Mouse (Mus musculus) midbrain, postnatal 0 days (tissue): Measurements from ENCODE around the gene Rin2. TPM values are rescaled to one million over a fixed set of nuclear protein-coding genes. Genes with fewer than 3 reads are reported as not detected.
A peak's percentile ranks its signal among the peaks of the same experiment; 100 is the strongest.

Source experiments
- ATAC-seq: fragments of 200-750 bp; cut with Nextera tagmentation; 2 replicates; pipeline ENCODE4 v1.8.0; 2017; ENCODE audit warnings: moderate number of reproducible peaks, mild to moderate bottlenecking, moderate TSS enrichment, moderate library complexity; ENCODE audit not compliant: low FRiP score
- DNase-seq: peaks from one replicate; pipeline ENCODE4 v3.0.0-alpha.2; 2015; ENCODE audit warnings: low spot score
- H3K27ac ChIP-seq: fragments of 300-500 bp; sonication (generic); 2 replicates; pipeline ENCODE4 v1.5.1; 2014; ENCODE audit warnings: low read depth, mild to moderate bottlenecking, low read length, mixed read lengths
- H3K27me3 ChIP-seq: fragments of 300-500 bp; sonication (generic); 2 replicates; pipeline ENCODE4 v1.6.1; 2014; ENCODE audit warnings: low read length, control low read depth, mixed read lengths; ENCODE audit not compliant: insufficient read depth
- H3K36me3 ChIP-seq: fragments of 300-500 bp; sonication (generic); 2 replicates; pipeline ENCODE4 v1.6.1; 2014; ENCODE audit warnings: low read length, control low read depth, mixed read lengths; ENCODE audit not compliant: insufficient read depth
- H3K4me1 ChIP-seq: fragments of 300-500 bp; sonication (generic); 2 replicates; pipeline ENCODE4 v1.6.1; 2014; ENCODE audit warnings: mild to moderate bottlenecking, control low read depth, antibody characterized with exemption, low read length, mixed read lengths; ENCODE audit not compliant: insufficient read depth
- H3K4me2 ChIP-seq: fragments of 300-500 bp; sonication (generic); 2 replicates; pipeline ENCODE4 v1.6.1; 2014; ENCODE audit warnings: low read depth, mild to moderate bottlenecking, low read length, mixed read lengths; ENCODE audit not compliant: poor library complexity, severe bottlenecking
- H3K4me3 ChIP-seq: fragments of 300-500 bp; sonication (generic); 2 replicates; pipeline ENCODE4 v1.5.1; 2014; ENCODE audit warnings: low read depth, mild to moderate bottlenecking, low read length, moderate library complexity
- H3K9ac ChIP-seq: fragments of 300-500 bp; sonication (generic); replicated peaks from 2 replicates; pipeline ENCODE4 v1.6.1; 2014; ENCODE audit warnings: mild to moderate bottlenecking, low read length, moderate library complexity, mixed read lengths; ENCODE audit not compliant: poor library complexity, severe bottlenecking
- H3K9me3 ChIP-seq: fragments of 300-500 bp; sonication (generic); 2 replicates; pipeline ENCODE4 v1.6.1; 2016; ENCODE audit warnings: low read length, control low read depth
- CTCF ChIP-seq: IDR thresholded peaks from 2 replicates; pipeline ENCODE4 v1.5.1; 2016; ENCODE audit warnings: antibody characterized with exemption, mild to moderate bottlenecking
- WGBS: fragments of 180-500 bp; shearing (Covaris S2); extraction: QIAGEN DNeasy Blood & Tissue Kit; methylation state at CpG from one replicate; pipeline ENCODE4 v1.1.7; 2014; 5-methylcytosine and 5-hydroxymethylcytosine counted together
- polyA plus RNA-seq: library from polyadenylated mRNA; unstranded; fragments of >200 nt; fragmentation: Nextera tagmentation; extraction: Ambion mirVana; gene quantifications from 2 replicates; pipeline ENCODE4 v1.2.1, GENCODE M21; 2015
- total RNA-seq: library from RNA; depleted of rRNA; stranded (reverse); fragments of >200 nt; gene quantifications from 2 replicates; pipeline ENCODE4 v1.2.3, GENCODE M21; 2014

Gene Rin2
- total and polyA plus RNA-seq, 2 experiments from 2014 or later: 10.5 to 18.0 TPM

GRCm38 (mm10) chr2:145684891-145685290, 9.9 kb downstream of the Rin2 start:
- no peaks in the 10 kb centered on the region for H3K9me3 ChIP-seq
- no peaks in the 10 kb centered on the region for H3K27me3 ChIP-seq
- no peak overlapping the region for H3K4me3 ChIP-seq
- no peak overlapping the region for H3K27ac ChIP-seq
- WGBS: 86% methylated on average over 8 of the region's 8 CpGs
- DNase-seq: no peak
- no peak for ATAC-seq
- no peak for TF ChIP-seq CTCF
- H3K4me2 ChIP-seq: no peak overlapping the region
- no peak overlapping the region for H3K9ac ChIP-seq
- no peaks in the 10 kb centered on the region for H3K36me3 ChIP-seq
- H3K4me1 ChIP-seq: no peaks in the 10 kb centered on the region

- ATAC-seq: no peak
- 86% methylated on average over 4 of the region's 4 CpGs for WGBS
- H3K27me3 ChIP-seq: no peaks in the 10 kb centered on the region
- H3K4me2 ChIP-seq: no peak overlapping the region
- H3K4me1 ChIP-seq: no peaks in the 10 kb centered on the region
- no peak overlapping the region for H3K9ac ChIP-seq
- no peak overlapping the region for H3K4me3 ChIP-seq
- H3K9me3 ChIP-seq: no peaks in the 10 kb centered on the region
- no peak for DNase-seq
- no peaks in the 10 kb centered on the region for H3K36me3 ChIP-seq
- TF ChIP-seq CTCF: no peak
- H3K27ac ChIP-seq: no peak overlapping the region
Observed at GRCm38 (mm10) chr2:145686017-145686416, 11.0 kb downstream of the Rin2 start.

DNA sequence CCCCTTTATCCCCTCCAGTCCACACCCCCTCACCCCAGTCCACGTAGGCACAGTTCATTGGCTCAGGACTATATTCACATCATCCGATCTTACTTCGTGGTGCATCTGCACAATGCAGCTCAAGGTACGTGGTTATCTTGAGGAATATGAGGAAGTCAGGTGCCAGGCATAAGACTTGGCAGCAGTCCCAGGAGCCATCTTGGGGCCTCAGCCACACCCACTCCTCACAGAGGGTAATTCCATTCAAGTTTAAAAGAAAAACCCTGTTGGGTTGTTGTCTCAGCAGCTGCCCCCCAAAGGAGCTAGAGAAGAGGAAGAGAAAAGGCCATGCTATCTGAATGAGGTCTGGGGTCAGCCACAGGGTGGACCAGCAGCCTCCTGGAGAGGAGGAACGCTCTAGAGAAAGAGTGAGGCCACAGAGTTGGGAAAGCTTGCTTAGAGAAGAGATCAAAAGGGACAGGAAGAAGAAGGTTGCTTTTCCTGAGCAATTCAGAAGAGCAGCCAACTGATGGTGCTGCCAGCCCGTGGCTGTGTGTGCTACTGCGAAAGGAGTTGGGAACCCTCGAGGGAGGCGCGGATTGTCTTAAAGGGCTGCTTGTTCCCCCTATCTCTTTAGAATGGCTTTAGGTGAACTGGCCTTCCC, 16.5 kb downstream of the Rin2 start:
- H3K9ac ChIP-seq: no peak overlapping the region
- DNase-seq (no peak), ATAC-seq (no peak)
- no peak overlapping the region for H3K27ac ChIP-seq
- no peaks in the 10 kb centered on the region for H3K36me3 ChIP-seq
- 82% methylated on average over 10 of the region's 10 CpGs for WGBS
- H3K4me3 ChIP-seq: no peak overlapping the region
- H3K27me3 ChIP-seq: no peaks in the 10 kb centered on the region
- no peaks in the 10 kb centered on the region for H3K9me3 ChIP-seq
- no peak overlapping the region for H3K4me2 ChIP-seq
- TF ChIP-seq CTCF: no peak
- H3K4me1 ChIP-seq: no peaks in the 10 kb centered on the region

DNA sequence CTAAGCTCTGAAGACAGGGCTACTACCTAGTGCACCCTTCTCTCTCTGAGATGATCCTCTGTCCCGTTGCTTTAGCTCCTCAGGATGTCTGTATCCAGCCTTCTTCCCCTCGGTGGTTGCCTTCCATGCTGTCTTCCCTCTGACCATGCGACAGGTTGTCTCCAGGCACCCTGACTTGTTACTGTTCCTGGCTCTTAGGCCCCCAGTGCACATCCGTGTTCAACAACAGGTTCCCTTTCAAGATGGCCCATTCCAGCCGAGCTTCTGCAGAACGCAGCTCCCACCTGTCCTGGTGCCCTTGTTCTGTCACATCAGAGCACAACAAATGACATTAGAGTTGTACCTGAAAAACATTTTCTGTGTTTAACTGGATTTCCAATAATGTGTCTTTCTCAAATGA, 22.1 kb downstream of the Rin2 start:
- no peaks in the 10 kb centered on the region for H3K4me1 ChIP-seq
- no peak for TF ChIP-seq CTCF
- no peak overlapping the region for H3K4me2 ChIP-seq
- H3K36me3 ChIP-seq: no peaks in the 10 kb centered on the region
- ATAC-seq (no peak), DNase-seq (no peak)
- no peak overlapping the region for H3K9ac ChIP-seq
- WGBS: 88% methylated on average over 6 of the region's 6 CpGs
- no peaks in the 10 kb centered on the region for H3K27me3 ChIP-seq
- no peak overlapping the region for H3K4me3 ChIP-seq
- H3K27ac ChIP-seq: no peak overlapping the region
- no peaks in the 10 kb centered on the region for H3K9me3 ChIP-seq

DNA sequence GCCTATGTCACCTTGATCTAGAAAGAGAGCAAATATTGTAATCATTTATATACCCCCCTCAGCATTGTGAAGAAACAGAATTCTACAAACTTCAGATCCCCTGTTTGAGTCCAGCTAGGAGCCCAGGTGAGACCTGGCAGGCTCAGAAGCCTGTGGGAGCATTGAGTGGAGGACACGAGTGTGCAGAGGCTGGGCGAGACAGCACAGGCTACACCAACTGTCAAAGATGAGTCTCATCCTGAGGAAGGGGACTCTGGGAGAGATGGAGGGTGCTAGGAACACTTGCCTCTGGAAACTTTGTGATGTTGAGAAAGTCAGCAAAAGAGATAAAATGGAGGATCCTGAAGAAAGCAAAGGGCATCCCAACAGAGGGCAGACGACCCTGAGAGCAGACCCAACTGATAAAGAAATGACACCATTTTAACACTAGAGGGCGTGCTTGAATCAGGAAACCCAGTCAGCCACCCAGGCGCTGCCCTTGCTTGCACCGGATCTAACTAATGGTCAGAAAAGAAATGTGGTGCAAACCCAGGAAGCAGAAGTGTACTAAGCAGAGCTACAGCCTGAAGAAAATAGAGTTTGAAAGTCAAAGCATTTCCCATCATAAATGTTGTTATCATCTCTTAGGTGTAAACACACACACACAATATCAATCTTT, 24.5 kb downstream of the Rin2 start:
- Histone ChIP-seq H3K9me3 (no peaks in the 10 kb centered on the region), H3K4me2 (no peak overlapping the region), H3K4me3 (no peak overlapping the region), H3K4me1 (no peaks in the 10 kb centered on the region), H3K27me3 (no peaks in the 10 kb centered on the region), H3K27ac (no peak overlapping the region), H3K9ac (no peak overlapping the region), H3K36me3 (no peaks in the 10 kb centered on the region)
- DNase-seq (peak; percentile 81), ATAC-seq (no peak)
- TF ChIP-seq CTCF: peak; percentile 81
- WGBS: 35% methylated on average over 6 of the region's 6 CpGs

GRCm38 (mm10) chr2:145700237-145700985, 25.4 kb downstream of the Rin2 start:
- H3K4me3 ChIP-seq: no peak overlapping the region
- no peaks in the 10 kb centered on the region for H3K9me3 ChIP-seq
- ATAC-seq (no peak), DNase-seq (peak; percentile 44)
- TF ChIP-seq CTCF: no peak
- no peaks in the 10 kb centered on the region for H3K36me3 ChIP-seq
- H3K4me1 ChIP-seq: no peaks in the 10 kb centered on the region
- H3K27me3 ChIP-seq: no peaks in the 10 kb centered on the region
- H3K27ac ChIP-seq: no peak overlapping the region
- H3K4me2 ChIP-seq: no peak overlapping the region
- WGBS: 62% methylated on average over 8 of the region's 8 CpGs
- H3K9ac ChIP-seq: no peak overlapping the region
